Mouse (Mus musculus): ENCODE results near the gene Ing3.

The Ing3 gene

GRCm38 (mm10) chr6:22024168-22024567 lies 74.8 kb downstream of the Ing3 start:
- DNase-seq (ENCODE audit: low spot score) = no peak

Measured in ovary, postnatal 36 days (tissue).